Mouse (Mus musculus): Measurements from ENCODE around the gene Bsx. TPM values are rescaled to one million over a fixed set of nuclear protein-coding genes. Genes with fewer than 3 reads are reported as not detected.

Bsx gene
- polyA plus RNA-seq, 1 experiment from 2014 or later = not detected

DNA sequence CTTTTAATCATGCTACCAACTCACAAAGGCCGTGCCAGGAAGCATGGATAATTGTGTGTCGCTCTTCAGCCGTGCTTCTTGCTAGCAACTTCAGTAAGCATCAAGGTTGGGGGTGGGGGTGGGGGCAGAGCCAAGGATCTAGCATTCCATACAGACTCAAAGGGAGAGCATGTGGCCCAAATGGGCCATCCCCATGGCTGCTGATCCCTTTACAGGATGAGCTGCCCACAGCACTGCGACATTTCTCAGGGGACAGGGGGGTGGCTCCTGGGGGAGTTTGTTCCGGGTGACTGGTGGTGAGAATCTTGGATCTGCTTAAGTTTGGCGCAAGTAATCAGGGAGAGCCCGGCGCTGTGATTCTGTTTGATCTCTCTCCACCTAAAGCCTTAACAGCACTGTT, 33.5 kb downstream of the Bsx start:
- Histone ChIP-seq H3K36me3 (no peaks in the 10 kb centered on the region), H3K27me3 (replicated peaks) (peaks cover 11% of the 10 kb centered on the region; the same call in 1 of the 2 replicates), H3K4me3 (no peak overlapping the region), H3K9me3 (no peaks in the 10 kb centered on the region), H3K4me2 (no peak overlapping the region), H3K4me1 (no peaks in the 10 kb centered on the region), H3K27ac (replicated peaks) (no peak overlapping the region), H3K9ac (no peak overlapping the region)
- 26% methylated on average over 8 of the region's 8 CpGs for WGBS
- no peak for ATAC-seq (ENCODE audit: extremely low read depth, insufficient number of reproducible peaks, low FRiP score, low TSS enrichment)

- no peak for ATAC-seq (ENCODE audit: extremely low read depth, insufficient number of reproducible peaks, low FRiP score, low TSS enrichment)
- no peaks in the 10 kb centered on the region for H3K4me1 ChIP-seq
- no peak overlapping the region for H3K4me2 ChIP-seq
- H3K27me3 ChIP-seq (replicated peaks) = peaks cover 11% of the 10 kb centered on the region; the same call in 1 of the 2 replicates
- no peaks in the 10 kb centered on the region for H3K36me3 ChIP-seq
- H3K4me3 ChIP-seq = no peak overlapping the region
- H3K27ac ChIP-seq (replicated peaks) = no peak overlapping the region
- no peaks in the 10 kb centered on the region for H3K9me3 ChIP-seq
- WGBS = 72% methylated on average over 8 of the region's 8 CpGs
- no peak overlapping the region for H3K9ac ChIP-seq
Observed at GRCm38 (mm10) chr9:40908411-40908810, 34.5 kb downstream of the Bsx start.

DNA sequence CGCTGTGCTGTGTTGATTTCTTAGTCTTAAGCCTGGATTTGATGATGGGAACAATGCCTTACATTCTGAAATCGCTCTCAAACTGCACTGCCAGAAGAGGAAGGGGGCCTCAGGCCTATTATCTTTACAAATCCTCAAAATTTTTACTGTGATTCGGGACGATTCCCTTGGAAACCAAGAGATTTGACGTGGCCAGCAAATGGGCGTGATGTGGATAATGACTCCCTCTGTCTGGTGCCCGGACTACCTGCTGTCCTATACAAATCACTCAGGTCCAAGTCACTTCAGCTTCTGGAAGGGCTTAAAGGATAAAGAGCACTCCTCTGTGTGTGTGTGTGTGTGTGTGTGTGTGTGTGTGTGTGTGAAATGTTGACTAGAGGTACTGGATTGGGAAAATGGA, 35.0 kb downstream of the Bsx start:
- WGBS = 75% methylated on average over 7 of the region's 7 CpGs

DNA sequence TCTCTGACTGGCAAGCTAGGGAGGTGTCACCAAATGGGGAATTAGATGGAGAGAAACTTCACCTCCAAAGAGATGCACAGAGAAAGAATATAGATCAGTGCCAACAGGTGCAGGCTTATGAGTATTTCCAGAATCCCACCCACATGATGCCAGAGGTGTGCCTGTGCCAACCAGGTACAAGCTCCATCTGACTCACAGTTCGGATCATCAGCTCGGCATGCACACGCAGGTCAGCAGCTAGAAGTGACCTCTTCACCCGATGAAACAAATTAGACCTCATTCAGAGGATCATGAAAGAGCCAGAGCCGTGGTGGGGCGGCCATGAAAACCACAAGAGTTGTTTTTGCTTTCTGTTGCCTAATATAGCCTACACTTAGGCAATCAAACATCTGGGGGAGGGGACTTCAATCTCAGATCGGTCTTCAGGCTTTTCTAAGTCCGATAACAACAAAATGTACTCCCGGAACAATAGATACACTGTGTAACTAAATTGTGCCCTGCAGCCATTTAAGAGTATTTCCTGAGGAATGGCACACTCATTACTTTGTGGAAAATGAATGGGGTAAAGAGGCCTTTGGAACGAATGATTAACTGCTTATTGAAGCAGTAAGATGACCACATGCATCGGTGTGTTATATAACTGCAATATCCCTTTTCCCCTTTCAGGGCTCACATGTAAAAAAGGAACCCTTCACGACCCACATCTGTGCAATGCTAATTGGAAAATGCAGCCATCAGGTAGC, 44.1 kb downstream of the Bsx start:
- H3K27ac ChIP-seq (replicated peaks) = no peak overlapping the region
- H3K36me3 ChIP-seq = no peaks in the 10 kb centered on the region
- 62% methylated on average over 12 of the region's 12 CpGs for WGBS
- H3K4me2 ChIP-seq = no peak overlapping the region
- ATAC-seq (ENCODE audit: extremely low read depth, insufficient number of reproducible peaks, low FRiP score, low TSS enrichment) = no peak
- H3K9ac ChIP-seq = no peak overlapping the region
- no peaks in the 10 kb centered on the region for H3K9me3 ChIP-seq
- H3K4me1 ChIP-seq = no peaks in the 10 kb centered on the region
- 0 out of 2 replicates have a peak, but pooled peaks cover 4% of the 10 kb centered on the region for H3K27me3 ChIP-seq (replicated peaks)
- H3K4me3 ChIP-seq = no peak overlapping the region

More for the DNA sequence above, 35.0 kb downstream of the Bsx start:
- H3K4me1 ChIP-seq = no peaks in the 10 kb centered on the region
- ATAC-seq (ENCODE audit: extremely low read depth, insufficient number of reproducible peaks, low FRiP score, low TSS enrichment) = no peak
- no peaks in the 10 kb centered on the region for H3K36me3 ChIP-seq
- no peak overlapping the region for H3K4me2 ChIP-seq
- H3K27me3 ChIP-seq (replicated peaks) = peaks cover 11% of the 10 kb centered on the region; the same call in 1 of the 2 replicates
- H3K27ac ChIP-seq (replicated peaks) = no peak overlapping the region
- H3K4me3 ChIP-seq = no peak overlapping the region
- H3K9ac ChIP-seq = no peak overlapping the region
- H3K9me3 ChIP-seq = no peaks in the 10 kb centered on the region

DNA sequence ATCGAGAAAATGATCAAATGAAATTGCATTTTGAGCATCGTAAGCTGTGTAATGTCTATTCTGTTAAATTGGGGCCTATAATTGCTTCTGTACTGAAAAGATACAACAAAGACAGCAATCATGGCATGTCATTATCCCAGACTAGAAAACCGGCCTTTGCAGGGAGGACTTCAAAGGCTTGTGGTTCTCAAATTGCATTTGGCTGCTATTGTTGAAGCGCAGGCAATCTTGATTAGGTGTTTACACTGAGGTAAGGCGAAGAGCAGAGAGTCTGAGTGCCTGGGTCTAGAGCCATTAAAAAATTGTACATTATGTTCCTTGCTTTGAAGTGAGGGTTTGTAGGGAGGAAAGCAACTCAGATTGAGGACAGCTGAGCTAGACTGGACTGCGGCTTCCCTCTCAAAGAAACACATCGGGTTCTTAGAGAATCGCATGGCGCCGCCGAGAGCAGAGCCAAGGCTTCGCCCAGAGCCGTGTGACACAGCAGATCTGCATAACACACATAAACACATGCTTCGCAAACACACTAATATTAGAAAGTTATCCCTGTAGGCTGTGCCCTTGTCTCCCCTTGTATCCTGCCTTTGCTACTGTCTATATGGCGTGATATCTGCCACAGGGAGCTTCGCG, 53.5 kb downstream of the Bsx start:
- H3K4me1 ChIP-seq = 0 out of 2 replicates have a peak, but pooled peaks cover 4% of the 10 kb centered on the region
- no peak for ATAC-seq (ENCODE audit: extremely low read depth, insufficient number of reproducible peaks, low FRiP score, low TSS enrichment)
- no peak overlapping the region for H3K27ac ChIP-seq (replicated peaks)
- 81% methylated on average over 17 of the region's 17 CpGs for WGBS
- 0 out of 2 replicates have a peak, but pooled peaks cover 2% of the 10 kb centered on the region for H3K27me3 ChIP-seq (replicated peaks)
- H3K9ac ChIP-seq = no peak overlapping the region
- H3K36me3 ChIP-seq = no peaks in the 10 kb centered on the region
- no peak overlapping the region for H3K4me2 ChIP-seq
- H3K4me3 ChIP-seq = no peak overlapping the region
- H3K9me3 ChIP-seq = no peaks in the 10 kb centered on the region

Other genes with a start within 250 kb of the Bsx start
- not detected in 2 replicates for gene Gm21915, start 203.5 kb upstream of the Bsx start, polyA plus RNA-seq (2015; fragmentation: Nextera tagmentation; extraction: Ambion mirVana)
- 8.4 and 9.4 TPM in 2 replicates for gene Clmp, start 188.2 kb upstream of the Bsx start, polyA plus RNA-seq (2015; fragmentation: Nextera tagmentation; extraction: Ambion mirVana)
- gene Hspa8, start 73.1 kb upstream of the Bsx start, polyA plus RNA-seq (2015; fragmentation: Nextera tagmentation; extraction: Ambion mirVana) = 1,787 and 2,104 TPM in 2 replicates
- gene Jhy, start 90.0 kb downstream of the Bsx start, polyA plus RNA-seq (2015; fragmentation: Nextera tagmentation; extraction: Ambion mirVana) = not detected in 2 replicates
- not detected in 2 replicates for gene Crtam, start 130.5 kb downstream of the Bsx start, polyA plus RNA-seq (2015; fragmentation: Nextera tagmentation; extraction: Ambion mirVana)